Mouse (Mus musculus) kidney, adult 2 months (tissue): ENCODE results near the gene Slc17a7. TPM values are rescaled to one million over a fixed set of nuclear protein-coding genes. Genes with fewer than 3 reads are reported as not detected.

Source experiments
- DNase-seq: peaks from one replicate; pipeline ENCODE4 v3.0.0; 2021
- H3K27ac ChIP-seq: fragments of 200-500 bp; 2 replicates; pipeline ENCODE4 v1.5.1; 2012; ENCODE audit warnings: low read depth, low read length, control low read depth, inconsistent platforms; ENCODE audit not compliant: insufficient read depth
- H3K27me3 ChIP-seq: fragments of 200-500 bp; replicated peaks from 2 replicates; pipeline ENCODE4 v1.6.1; 2012; ENCODE audit warnings: mild to moderate bottlenecking, moderate library complexity, low read length, inconsistent platforms; ENCODE audit not compliant: control insufficient read depth, insufficient read depth
- H3K36me3 ChIP-seq: fragments of 200-500 bp; 2 replicates; pipeline ENCODE4 v1.6.1; 2012; ENCODE audit warnings: mild to moderate bottlenecking, moderate library complexity, low read length, inconsistent platforms; ENCODE audit not compliant: control insufficient read depth, insufficient read depth
- H3K4me1 ChIP-seq: fragments of 200-500 bp; 2 replicates; pipeline ENCODE4 v1.6.1; 2011; ENCODE audit warnings: low read length; ENCODE audit not compliant: control insufficient read depth, insufficient read depth
- H3K4me3 ChIP-seq: fragments of 200-500 bp; 2 replicates; pipeline ENCODE4 v1.5.1; 2011; ENCODE audit warnings: mild to moderate bottlenecking, low read depth, low read length, control low read depth; ENCODE audit not compliant: insufficient read depth
- CTCF ChIP-seq: fragments of 200-500 bp; conservative IDR thresholded peaks from 2 replicates; pipeline ENCODE4 v1.5.1; 2011; ENCODE audit warnings: low read depth, mild to moderate bottlenecking, control low read depth, low read length, moderate library complexity, mixed read lengths; ENCODE audit not compliant: insufficient read depth, insufficient read length
- POLR2A ChIP-seq: fragments of 200-500 bp; IDR thresholded peaks from one replicate; pipeline ENCODE4 v1.6.1; 2011; ENCODE audit warnings: low read depth, low read length, control low read depth
- WGBS: fragments of 180-500 bp; shearing (Covaris S2); methylation state at CpG from one replicate; pipeline ENCODE4 v1.1.7; 2018; 5-methylcytosine and 5-hydroxymethylcytosine counted together
- polyA plus RNA-seq: library from polyadenylated mRNA; depleted of rRNA; stranded (reverse); fragments of >200 nt; gene quantifications from 2 replicates; pipeline ENCODE4 v1.2.3, GENCODE M21; 2012

Gene Slc17a7
- polyA plus RNA-seq, 1 experiment, result not detected

GRCm38 (mm10) chr7:45195341-45196175 lies 31.8 kb downstream of the Slc17a7 start:
- WGBS, result 75% methylated on average over 13 of the region's 13 CpGs
- TF ChIP-seq CTCF, result no peak
- TF ChIP-seq POLR2A, result no peak
- H3K4me3 ChIP-seq, result no peak overlapping the region
- no peaks in the 10 kb centered on the region for H3K4me1 ChIP-seq
- no peak overlapping the region for H3K27ac ChIP-seq
- H3K36me3 ChIP-seq, result no peaks in the 10 kb centered on the region
- no peak for DNase-seq
- no peaks in the 10 kb centered on the region for H3K27me3 ChIP-seq

GRCm38 (mm10) chr7:45196176-45196535 lies 32.4 kb downstream of the Slc17a7 start:
- Histone ChIP-seq H3K27ac (no peak overlapping the region), H3K4me3 (no peak overlapping the region), H3K4me1 (no peaks in the 10 kb centered on the region), H3K27me3 (no peaks in the 10 kb centered on the region), H3K36me3 (no peaks in the 10 kb centered on the region)
- 86% methylated on average over 4 of the region's 4 CpGs for WGBS
- no peak for DNase-seq
- TF ChIP-seq POLR2A (no peak), CTCF (no peak)

DNA sequence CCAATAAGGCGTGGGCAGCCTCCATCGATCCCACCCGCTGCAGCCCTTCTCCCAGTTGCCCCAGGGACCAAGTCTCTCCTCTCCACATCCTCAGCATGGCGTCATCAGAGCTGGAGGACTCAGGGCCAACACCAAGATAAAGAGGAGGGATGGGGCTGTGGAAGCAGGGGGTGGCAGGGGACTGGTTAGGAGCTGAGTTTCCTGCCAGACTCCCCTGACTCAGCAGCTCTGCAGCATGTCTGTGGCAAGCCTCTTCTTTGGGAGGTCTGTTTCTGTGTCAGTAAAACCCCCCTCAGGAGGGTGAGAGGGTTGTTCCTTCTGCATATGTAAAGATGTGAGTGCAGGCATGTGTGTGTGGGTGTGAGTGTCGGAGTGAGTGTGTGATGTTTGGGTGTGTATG lies 33.2 kb downstream of the Slc17a7 start:
- no peak for TF ChIP-seq CTCF
- no peak for TF ChIP-seq POLR2A
- 82% methylated on average over 5 of the region's 5 CpGs for WGBS

DNA sequence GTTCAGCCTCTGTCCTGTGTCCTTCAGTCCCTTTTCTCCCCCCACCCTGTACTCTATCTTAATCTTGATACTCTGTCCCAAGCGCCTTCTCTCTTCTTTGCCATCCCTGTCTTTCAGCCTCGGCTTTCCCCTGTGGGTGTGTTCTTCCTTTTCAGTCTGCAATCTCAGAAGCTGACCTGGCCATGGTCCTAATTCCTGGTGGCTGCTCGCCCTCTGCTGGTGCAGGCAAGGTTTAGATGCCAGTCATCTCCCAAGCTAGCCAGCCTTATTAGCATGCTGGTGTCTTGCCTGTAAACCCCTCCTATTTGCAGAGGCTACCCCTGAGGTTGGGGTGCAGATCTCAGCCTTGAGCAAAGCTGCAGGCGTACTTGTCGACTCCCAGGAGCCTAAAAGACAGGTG lies 34.7 kb downstream of the Slc17a7 start:
- peak; percentile 84 for DNase-seq
- Histone ChIP-seq H3K36me3 (no peaks in the 10 kb centered on the region), H3K4me3 (no peak overlapping the region), H3K27me3 (no peaks in the 10 kb centered on the region), H3K4me1 (no peaks in the 10 kb centered on the region), H3K27ac (no peak overlapping the region)
- WGBS, result 10% methylated on average over 5 of the region's 5 CpGs
- TF ChIP-seq POLR2A (no peak), CTCF (peak; percentile 95)

More for the DNA sequence above, 33.2 kb downstream of the Slc17a7 start:
- no peaks in the 10 kb centered on the region for H3K4me1 ChIP-seq
- no peaks in the 10 kb centered on the region for H3K27me3 ChIP-seq
- no peak overlapping the region for H3K27ac ChIP-seq
- H3K4me3 ChIP-seq, result no peak overlapping the region
- no peak for DNase-seq
- H3K36me3 ChIP-seq, result no peaks in the 10 kb centered on the region

- H3K4me1 ChIP-seq, result no peaks in the 10 kb centered on the region
- no peak overlapping the region for H3K4me3 ChIP-seq
- H3K36me3 ChIP-seq, result no peaks in the 10 kb centered on the region
- TF ChIP-seq POLR2A (no peak), CTCF (no peak)
- DNase-seq, result no peak
- 78% methylated on average over 11 of the region's 11 CpGs for WGBS
- H3K27ac ChIP-seq, result no peak overlapping the region
- no peaks in the 10 kb centered on the region for H3K27me3 ChIP-seq
These were observed 35.2 kb downstream of the Slc17a7 start for GRCm38 (mm10) chr7:45198961-45199360.

DNA sequence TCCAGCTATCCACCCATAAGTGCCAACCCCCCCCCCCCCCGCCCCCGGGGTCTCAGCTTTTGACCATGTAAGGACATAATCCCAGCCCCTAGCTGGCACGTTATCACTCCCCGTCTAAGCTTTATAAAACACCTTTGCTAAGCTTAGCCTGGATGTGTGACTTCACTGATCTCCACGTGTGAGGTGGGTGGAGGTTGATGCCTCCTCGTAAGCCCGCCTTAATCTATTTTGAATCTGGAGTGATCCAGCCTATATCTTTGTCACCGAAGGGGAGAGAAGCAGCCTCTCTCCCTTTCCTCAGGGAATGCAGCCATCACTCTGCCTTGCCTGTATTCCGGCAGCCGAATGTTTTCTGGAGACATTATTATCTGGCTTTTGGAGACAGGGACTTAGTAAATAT lies 38.9 kb downstream of the Slc17a7 start:
- no peak for TF ChIP-seq POLR2A
- TF ChIP-seq CTCF, result no peak
- Histone ChIP-seq H3K4me3 (no peak overlapping the region), H3K4me1 (no peaks in the 10 kb centered on the region), H3K27me3 (no peaks in the 10 kb centered on the region), H3K27ac (no peak overlapping the region), H3K36me3 (no peaks in the 10 kb centered on the region)
- no peak for DNase-seq
- WGBS, result 64% methylated on average over 10 of the region's 10 CpGs

GRCm38 (mm10) chr7:45204380-45205143 lies 40.8 kb downstream of the Slc17a7 start, which contains the start of gene Ccdc155:
Gene Ccdc155, minus strand, starts transcription at chr7:45204892.
- 7% methylated on average over 44 of the region's 44 CpGs for WGBS
- no peaks in the 10 kb centered on the region for H3K4me1 ChIP-seq
- TF ChIP-seq POLR2A, result no peak
- TF ChIP-seq CTCF, result no peak
- H3K4me3 ChIP-seq, result peak within 1 kb of the TSS; percentile 32
- H3K27ac ChIP-seq, result no peak within 1 kb of the TSS
- no peaks in the 10 kb centered on the region for H3K36me3 ChIP-seq
- peak; percentile 92 for DNase-seq
- H3K27me3 ChIP-seq, result no peaks in the 10 kb centered on the region
